Mouse (Mus musculus) liver, adult 2 months (tissue): ENCODE results near the gene Plch1. TPM values are rescaled to one million over a fixed set of nuclear protein-coding genes. Genes with fewer than 3 reads are reported as not detected.
A peak's percentile ranks its signal among the peaks of the same experiment; 100 is the strongest.

Experiments
- DNase-seq: peaks from one replicate; pipeline ENCODE4 v3.0.0-alpha.2; 2011; ENCODE audit warnings: low read depth, low spot score; ENCODE audit errors: extremely low read depth
- H3K27ac ChIP-seq: fragments of 200-500 bp; replicated peaks from 2 replicates; pipeline ENCODE4 v1.5.1; 2012; ENCODE audit warnings: low read depth, mild to moderate bottlenecking, control low read depth, inconsistent platforms, low read length; ENCODE audit not compliant: insufficient read depth
- H3K27me3 ChIP-seq: fragments of 200-500 bp; 2 replicates; pipeline ENCODE4 v1.6.1; 2012; ENCODE audit warnings: mild to moderate bottlenecking, moderate library complexity, low read length, inconsistent platforms; ENCODE audit not compliant: control insufficient read depth, insufficient read depth
- H3K36me3 ChIP-seq: fragments of 200-500 bp; 2 replicates; pipeline ENCODE4 v1.6.1; 2012; ENCODE audit warnings: low read length, inconsistent platforms; ENCODE audit not compliant: control insufficient read depth, insufficient read depth
- H3K4me1 ChIP-seq: fragments of 200-500 bp; 2 replicates; pipeline ENCODE4 v1.6.1; 2011; ENCODE audit warnings: low read length; ENCODE audit not compliant: control insufficient read depth, insufficient read depth
- H3K4me3 ChIP-seq: fragments of 200-500 bp; 2 replicates; pipeline ENCODE4 v1.5.1; 2011; ENCODE audit warnings: low read depth, mild to moderate bottlenecking, control low read depth, low read length, moderate library complexity; ENCODE audit not compliant: insufficient read depth
- H3K79me2 ChIP-seq: fragments of 200-500 bp; 2 replicates; pipeline ENCODE4 v1.6.1; 2012; ENCODE audit warnings: inconsistent platforms, mild to moderate bottlenecking, low read length, moderate library complexity; ENCODE audit not compliant: control insufficient read depth, insufficient read depth
- H3K9ac ChIP-seq: fragments of 200-500 bp; 2 replicates; pipeline ENCODE4 v1.6.1; 2012; ENCODE audit warnings: low read depth, mild to moderate bottlenecking, control low read depth, inconsistent platforms, low read length
- CTCF ChIP-seq: fragments of 200-500 bp; IDR thresholded peaks from 2 replicates; pipeline ENCODE4 v1.5.1; 2011; ENCODE audit warnings: low read depth, low read length, control low read depth
- POLR2A ChIP-seq: fragments of 200-500 bp; IDR thresholded peaks from 2 replicates; pipeline ENCODE4 v1.6.1; 2011; ENCODE audit warnings: low read length, control low read depth; ENCODE audit not compliant: insufficient read depth; ENCODE audit errors: extremely low read depth
- WGBS: fragments of 180-500 bp; shearing (Covaris S2); methylation state at CpG from one replicate; pipeline ENCODE4 v1.1.7; 2018; 5-methylcytosine and 5-hydroxymethylcytosine counted together
- polyA plus RNA-seq: library from polyadenylated mRNA; depleted of rRNA; stranded (reverse); fragments of >200 nt; gene quantifications from 2 replicates; pipeline ENCODE4 v1.2.3, GENCODE M21; 2012
- total RNA-seq: library from RNA; depleted of rRNA; stranded (reverse); fragments of >200 nt; gene quantifications from 2 replicates; pipeline ENCODE4 v1.2.3, GENCODE M21; 2014

Gene Plch1
- total and polyA plus RNA-seq, 2 experiments: under 0.01 TPM; not detected in 1

GRCm38 (mm10) chr3:63835816-63836215 lies 63.5 kb downstream of the Plch1 start:
- TF ChIP-seq POLR2A (no peak), CTCF (no peak)
- no peak overlapping the region for H3K4me3 ChIP-seq
- no peaks in the 10 kb centered on the region for H3K27me3 ChIP-seq
- no peak overlapping the region for H3K9ac ChIP-seq
- no peaks in the 10 kb centered on the region for H3K36me3 ChIP-seq
- no peaks in the 10 kb centered on the region for H3K4me1 ChIP-seq
- no peaks in the 10 kb centered on the region for H3K79me2 ChIP-seq
- no peak for DNase-seq
- no peak overlapping the region for H3K27ac ChIP-seq

DNA sequence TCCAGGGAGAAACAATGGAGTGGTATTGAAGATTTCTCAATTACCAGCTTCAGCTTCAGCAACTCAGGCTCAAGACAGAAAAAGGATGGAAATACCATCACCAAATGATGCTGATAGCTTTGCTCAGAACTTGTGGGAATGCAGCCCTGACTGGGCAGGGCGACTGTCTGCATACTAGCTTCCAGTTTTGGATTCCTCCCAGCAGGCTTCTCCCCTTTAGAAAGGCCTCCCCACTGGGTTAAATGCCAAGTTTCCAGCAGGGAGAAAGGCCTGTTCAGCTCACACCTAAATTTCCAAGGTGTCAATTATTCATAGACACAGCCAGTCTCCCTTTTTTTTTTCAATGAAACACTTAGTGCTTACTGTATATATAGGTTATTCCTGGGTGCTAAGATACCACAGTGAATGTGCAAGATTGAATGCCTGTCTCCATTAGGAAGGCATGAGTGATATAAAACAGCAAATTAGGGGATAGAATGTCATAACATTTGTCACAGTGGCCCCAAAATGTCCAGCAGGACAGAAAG lies 75.3 kb downstream of the Plch1 start:
- Histone ChIP-seq H3K4me3 (no peak overlapping the region), H3K27me3 (no peaks in the 10 kb centered on the region), H3K27ac (no peak overlapping the region), H3K36me3 (no peaks in the 10 kb centered on the region), H3K4me1 (no peaks in the 10 kb centered on the region), H3K79me2 (no peaks in the 10 kb centered on the region), H3K9ac (no peak overlapping the region)
- TF ChIP-seq POLR2A: no peak
- TF ChIP-seq CTCF: no peak
- 36% methylated on average over 1 of the region's 1 CpGs for WGBS
- no peak for DNase-seq

GRCm38 (mm10) chr3:63822631-63823030 lies 76.6 kb downstream of the Plch1 start:
- DNase-seq: no peak
- Histone ChIP-seq H3K36me3 (no peaks in the 10 kb centered on the region), H3K27me3 (no peaks in the 10 kb centered on the region), H3K27ac (no peak overlapping the region), H3K4me1 (no peaks in the 10 kb centered on the region), H3K9ac (no peak overlapping the region), H3K79me2 (no peaks in the 10 kb centered on the region), H3K4me3 (no peak overlapping the region)
- TF ChIP-seq POLR2A: no peak
- no peak for TF ChIP-seq CTCF

DNA sequence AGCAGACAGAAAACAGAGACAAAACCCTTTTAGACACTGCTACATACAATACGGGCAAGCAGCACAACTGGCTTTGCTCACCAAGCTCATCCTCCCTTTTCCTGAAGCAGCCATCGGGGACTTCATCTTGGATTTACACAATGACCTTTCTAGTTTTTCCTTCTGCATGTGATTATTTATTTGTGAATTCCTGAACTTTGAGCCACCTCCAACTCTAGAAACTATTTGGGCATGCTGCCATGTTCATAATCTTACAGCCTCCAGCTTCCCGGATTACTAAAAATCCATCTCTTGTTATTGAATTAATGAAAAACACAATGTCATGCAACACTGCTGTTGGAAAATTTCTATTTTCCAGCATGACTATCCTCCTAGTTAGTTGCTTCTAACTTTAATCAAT lies 84.1 kb downstream of the Plch1 start:
- H3K9ac ChIP-seq: no peak overlapping the region
- peaks cover 1% of the 10 kb centered on the region; the same call in 1 of the 2 replicates for H3K4me1 ChIP-seq
- TF ChIP-seq POLR2A (no peak), CTCF (no peak)
- peak; percentile 19 for DNase-seq
- H3K4me3 ChIP-seq: no peak overlapping the region
- H3K36me3 ChIP-seq: no peaks in the 10 kb centered on the region
- H3K79me2 ChIP-seq: no peaks in the 10 kb centered on the region
- WGBS: 55% methylated on average over 3 of the region's 3 CpGs
- H3K27ac ChIP-seq: no peak overlapping the region
- H3K27me3 ChIP-seq: no peaks in the 10 kb centered on the region

- WGBS: 24% methylated on average over 1 of the region's 1 CpGs
- Histone ChIP-seq H3K27ac (no peak overlapping the region), H3K79me2 (no peaks in the 10 kb centered on the region)
Observed at GRCm38 (mm10) chr3:63814203-63814602, 85.1 kb downstream of the Plch1 start.

DNA sequence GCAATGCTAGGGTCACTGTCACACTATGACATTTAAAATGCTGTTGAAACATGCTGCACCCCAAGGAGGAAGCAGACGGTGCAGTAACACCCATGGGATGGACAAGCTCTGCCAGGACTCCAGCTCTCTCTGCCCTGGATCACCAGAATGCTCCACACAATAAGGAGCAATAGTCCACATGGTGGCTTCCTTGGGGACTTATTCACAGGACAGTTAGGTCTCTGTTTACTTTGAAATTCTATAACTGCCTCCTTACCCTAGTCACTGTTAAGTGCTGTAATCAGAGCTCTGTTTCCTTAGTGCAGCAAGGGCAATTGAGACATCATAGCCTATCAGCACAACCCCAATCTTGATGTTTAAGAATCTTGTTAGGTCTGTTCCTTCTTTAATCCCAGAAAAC lies 92.4 kb downstream of the Plch1 start:
- no peak for TF ChIP-seq POLR2A
- TF ChIP-seq CTCF: no peak
- Histone ChIP-seq H3K36me3 (no peaks in the 10 kb centered on the region), H3K9ac (no peak overlapping the region), H3K27ac (no peak overlapping the region), H3K79me2 (no peaks in the 10 kb centered on the region), H3K27me3 (no peaks in the 10 kb centered on the region), H3K4me1 (peaks cover 2% of the 10 kb centered on the region; the same call in 1 of the 2 replicates), H3K4me3 (no peak overlapping the region)
- 21% methylated on average over 1 of the region's 1 CpGs for WGBS
- no peak for DNase-seq

More at GRCm38 (mm10) chr3:63814203-63814602, 85.1 kb downstream of the Plch1 start:
- no peaks in the 10 kb centered on the region for H3K27me3 ChIP-seq
- peaks cover 1% of the 10 kb centered on the region; the same call in 1 of the 2 replicates for H3K4me1 ChIP-seq
- H3K4me3 ChIP-seq: no peak overlapping the region
- DNase-seq: peak; percentile 38
- H3K36me3 ChIP-seq: no peaks in the 10 kb centered on the region
- H3K9ac ChIP-seq: no peak overlapping the region
- no peak for TF ChIP-seq POLR2A
- no peak for TF ChIP-seq CTCF
